ENCODE assay signal across 9 mouse cellular contexts in the genomic region with DNA sequence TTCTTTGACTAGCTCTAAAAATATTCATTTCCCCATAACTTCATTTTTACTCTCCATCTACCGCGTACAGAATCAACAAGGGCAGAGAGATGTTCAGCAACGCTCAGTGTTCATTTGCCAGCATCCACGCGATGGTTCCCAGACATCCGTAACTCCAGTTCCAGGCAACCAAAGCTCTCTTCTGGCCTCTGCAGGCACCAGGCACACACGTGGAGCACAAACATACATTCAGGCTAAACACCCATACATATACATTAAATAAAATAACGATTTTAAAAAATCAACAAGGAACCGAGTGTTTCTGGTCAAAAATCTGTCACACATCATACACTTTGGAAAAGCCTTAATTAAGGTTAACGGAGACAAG. TPM values are rescaled to one million over a fixed set of nuclear protein-coding genes. Genes with fewer than 3 reads are reported as not detected.
DNase-seq lines count a peak whose midpoint lies in the region; ATAC-seq lines count a peak whose summit lies in the region.
"Had no signal": no experiment of that assay in that cellular context is flagged by ENCODE, and none has a peak within 500 bp of the region (broad histone marks: within the 10 kb centered on the region; RNA-seq: fewer than 3 reads in every experiment).

No protein-coding gene starts in this region.

- ATAC-seq in heart, embryonic 12.5 days (ENCODE audit: insufficient number of reproducible peaks, low FRiP score) = no peak
- ATAC-seq in hindbrain, embryonic 11.5 days (ENCODE audit: low FRiP score) = no peak
- ATAC-seq in midbrain, embryonic 13.5 days = no peak

- H3K4me3 ChIP-seq in heart, embryonic 12.5 days = peak overlapping the region; percentile 87
- H3K4me3 ChIP-seq in hindbrain, embryonic 11.5 days (ENCODE audit: low read depth, low read length) = peak overlapping the region; percentile 61
- H3K4me3 ChIP-seq in midbrain, embryonic 13.5 days (replicated peaks) = peak overlapping the region; percentile 62

- H3K27ac ChIP-seq in heart, embryonic 12.5 days (ENCODE audit: poor library complexity, severe bottlenecking) = no peak overlapping the region
- H3K27ac ChIP-seq in hindbrain, embryonic 11.5 days (ENCODE audit: low read depth, low read length) = no peak overlapping the region
- no peak overlapping the region for H3K27ac ChIP-seq in midbrain, embryonic 13.5 days

- no peaks in the 10 kb centered on the region for H3K27me3 ChIP-seq in heart, embryonic 12.5 days (replicated peaks)
- H3K27me3 ChIP-seq in hindbrain, embryonic 11.5 days (ENCODE audit: control insufficient read depth, insufficient read depth, low read length) = no peaks in the 10 kb centered on the region
- no peaks in the 10 kb centered on the region for H3K27me3 ChIP-seq in midbrain, embryonic 13.5 days

- peak overlapping the region; percentile 96 for H3K4me2 ChIP-seq in heart, embryonic 12.5 days
- peak overlapping the region; percentile 45 for H3K4me2 ChIP-seq in hindbrain, embryonic 11.5 days (replicated peaks; ENCODE audit: low read depth, low read length)
- H3K4me2 ChIP-seq in midbrain, embryonic 13.5 days (replicated peaks) = peak overlapping the region; percentile 78

- intact Hi-C loops in heart, postnatal 25 days (cut with DNase I) = no loop called here

- no peak for DNase-seq in heart, postnatal 25 days (ENCODE audit: low spot score)
- peak; percentile 50 for DNase-seq in brain, adult 2 months (ENCODE audit: low read depth, low spot score)
- peak; percentile 19 for DNase-seq in hindbrain, embryonic 11.5 days (ENCODE audit: low spot score)
- no peak for DNase-seq in gastrocnemius, postnatal 4 days (ENCODE audit: low spot score in 2 of 2)
- no peak for DNase-seq in spleen, postnatal 14 days (ENCODE audit: low spot score in 2 of 2)
- DNase-seq in adipocyte (ENCODE audit: low spot score) = no peak

- 29% methylated on average over 10 of the region's 10 CpGs for WGBS in heart, embryonic 12.5 days
- 20% methylated on average over 10 of the region's 10 CpGs for WGBS in hindbrain, embryonic 11.5 days
- WGBS in midbrain, embryonic 13.5 days = 13% methylated on average over 10 of the region's 10 CpGs

- H3K9me3 ChIP-seq in heart, embryonic 12.5 days (replicated peaks) = 0 out of 2 replicates have a peak, but pooled peaks cover 3% of the 10 kb centered on the region
- no peaks in the 10 kb centered on the region for H3K9me3 ChIP-seq in hindbrain, embryonic 11.5 days (ENCODE audit: control insufficient read depth, low read length)
- no peaks in the 10 kb centered on the region for H3K9me3 ChIP-seq in midbrain, embryonic 13.5 days
- H3K9me3 ChIP-seq: G1E had no signal

- H3K4me1 ChIP-seq in heart, embryonic 12.5 days (replicated peaks) = peaks cover 16% of the 10 kb centered on the region
- H3K4me1 ChIP-seq in hindbrain, embryonic 11.5 days (replicated peaks; ENCODE audit: control insufficient read depth, insufficient read depth, low read length) = no peaks in the 10 kb centered on the region
- peaks cover 24% of the 10 kb centered on the region for H3K4me1 ChIP-seq in midbrain, embryonic 13.5 days (replicated peaks)

- H3K9ac ChIP-seq in heart, embryonic 12.5 days = peak overlapping the region; percentile 82
- H3K9ac ChIP-seq in hindbrain, embryonic 11.5 days (ENCODE audit: low read depth, low read length) = peak overlapping the region; percentile 68
- peak overlapping the region; percentile 73 for H3K9ac ChIP-seq in midbrain, embryonic 13.5 days (replicated peaks)

- no peaks in the 10 kb centered on the region; the same call in 1 of the 2 replicates for H3K36me3 ChIP-seq in heart, embryonic 12.5 days
- no peaks in the 10 kb centered on the region for H3K36me3 ChIP-seq in hindbrain, embryonic 11.5 days (ENCODE audit: control insufficient read depth, insufficient read depth, low read length)
- peaks cover 7% of the 10 kb centered on the region for H3K36me3 ChIP-seq in midbrain, embryonic 13.5 days
- H3K36me3 ChIP-seq: G1E had no signal

RNA-seq across cellular contexts. Expression of gene Arl3, which starts 1.1 kb away (rescaled TPM):
- 88.2 and 94.4 TPM in 2 replicates for polyA plus RNA-seq in heart, embryonic 12.5 days (2016; fragmentation: Nextera tagmentation; extraction: Ambion mirVana)
- total RNA-seq in heart, postnatal 25 days (2021) = 10 to 100 TPM; 33.2 to 37.0 TPM
- 145 and 160 TPM in 2 replicates for polyA plus RNA-seq in hindbrain, embryonic 11.5 days (2014; fragmentation: Nextera tagmentation; extraction: Ambion mirVana)
- 226 and 238 TPM in 2 replicates for polyA plus RNA-seq in midbrain, embryonic 13.5 days (2015; fragmentation: Nextera tagmentation; extraction: Ambion mirVana)
- total RNA-seq in gastrocnemius, postnatal 4 days (2021) = 10 to 100 TPM; 34.8 to 37.9 TPM

RNA-seq across cellular contexts. Expression of gene Sfxn2, which starts 1.3 kb away (rescaled TPM):
- 8.1 and 8.9 TPM in 2 replicates for polyA plus RNA-seq in heart, embryonic 12.5 days (2016; fragmentation: Nextera tagmentation; extraction: Ambion mirVana)
- 1 to 10 TPM; 3.1 to 4.2 TPM for total RNA-seq in heart, postnatal 25 days (2021)
- polyA plus RNA-seq in hindbrain, embryonic 11.5 days (2014; fragmentation: Nextera tagmentation; extraction: Ambion mirVana) = 9.3 and 11.1 TPM in 2 replicates
- 10.3 and 11.9 TPM in 2 replicates for polyA plus RNA-seq in midbrain, embryonic 13.5 days (2015; fragmentation: Nextera tagmentation; extraction: Ambion mirVana)
- total RNA-seq in gastrocnemius, postnatal 4 days (2021) = 10 to 100 TPM in 1 of 2 experiments, 1 to 10 TPM in 1; 7.8 to 11.2 TPM

RNA-seq across cellular contexts. Expression of gene Wbp1l, which starts 27.0 kb away (rescaled TPM):
- polyA plus RNA-seq in heart, embryonic 12.5 days (2016; fragmentation: Nextera tagmentation; extraction: Ambion mirVana) = 53.4 and 55.6 TPM in 2 replicates
- 10 to 100 TPM; 48.5 to 54.4 TPM for total RNA-seq in heart, postnatal 25 days (2021)
- polyA plus RNA-seq in hindbrain, embryonic 11.5 days (2014; fragmentation: Nextera tagmentation; extraction: Ambion mirVana) = 31.5 and 33.4 TPM in 2 replicates
- polyA plus RNA-seq in midbrain, embryonic 13.5 days (2015; fragmentation: Nextera tagmentation; extraction: Ambion mirVana) = 38.9 and 41.9 TPM in 2 replicates
- total RNA-seq in gastrocnemius, postnatal 4 days (2021) = 10 to 100 TPM; 52.4 to 57.2 TPM

Comparison
In these comparisons a context has a peak if more than half of its experiments do, and no peak if none do; other contexts are left out.
1. H3K4me2 ChIP-seq: peak in every context shown above with its lines; median percentile 96 in heart, embryonic 12.5 days; 78 in midbrain, embryonic 13.5 days; 45 in hindbrain, embryonic 11.5 days.
2. DNase-seq: peak in brain, adult 2 months (single experiment) and hindbrain, embryonic 11.5 days (single experiment); none in heart, postnatal 25 days (single experiment), gastrocnemius, postnatal 4 days (0 of 2), spleen, postnatal 14 days (0 of 2) and adipocyte (single experiment).
3. Peak in every context shown above with its lines, with median percentiles within 50 percentile points of each other: H3K4me3 ChIP-seq and H3K9ac ChIP-seq.